Mouse (Mus musculus) heart, postnatal 0 days (tissue): ENCODE measurements around the gene Hrc. TPM values are rescaled to one million over a fixed set of nuclear protein-coding genes. Genes with fewer than 3 reads are reported as not detected.

Experiments used
- ATAC-seq: fragments of 200-750 bp; cut with Nextera tagmentation; 2 replicates; pipeline ENCODE4 v1.8.0; 2017; ENCODE audit warnings: low read depth, moderate number of reproducible peaks, moderate library complexity; ENCODE audit not compliant: insufficient read depth
- DNase-seq: peaks from one replicate; pipeline ENCODE4 v3.0.0-alpha.2; 2016; ENCODE audit warnings: low spot score
- H3K27ac ChIP-seq: fragments of 300-500 bp; sonication (generic); 2 replicates; pipeline ENCODE4 v1.5.1; 2014; ENCODE audit warnings: low read depth, mild to moderate bottlenecking
- H3K27me3 ChIP-seq: fragments of 300-500 bp; sonication (generic); 2 replicates; pipeline ENCODE4 v1.6.1; 2014; ENCODE audit warnings: low read length, mixed read lengths; ENCODE audit not compliant: control insufficient read depth, insufficient read depth
- H3K36me3 ChIP-seq: fragments of 300-500 bp; sonication (generic); replicated peaks from 2 replicates; pipeline ENCODE4 v1.6.1; 2014; ENCODE audit warnings: low read length, mixed read lengths; ENCODE audit not compliant: control insufficient read depth, insufficient read depth
- H3K4me1 ChIP-seq: fragments of 300-500 bp; sonication (generic); 2 replicates; pipeline ENCODE4 v1.6.1; 2014; ENCODE audit warnings: antibody characterized with exemption; ENCODE audit not compliant: control insufficient read depth, insufficient read depth
- H3K4me2 ChIP-seq: fragments of 300-500 bp; sonication (generic); 2 replicates; pipeline ENCODE4 v1.6.1; 2014; ENCODE audit warnings: low read depth, mild to moderate bottlenecking, low read length, moderate library complexity
- H3K4me3 ChIP-seq: fragments of 300-500 bp; sonication (generic); 2 replicates; pipeline ENCODE4 v1.5.1; 2014; ENCODE audit warnings: low read depth, low read length
- H3K9ac ChIP-seq: fragments of 300-500 bp; sonication (generic); replicated peaks from 2 replicates; pipeline ENCODE4 v1.6.1; 2014; ENCODE audit warnings: low read depth, low read length, mixed read lengths
- H3K9me3 ChIP-seq: fragments of 300-500 bp; sonication (generic); replicated peaks from 2 replicates; pipeline ENCODE4 v1.6.1; 2016; ENCODE audit warnings: low read length; ENCODE audit not compliant: control insufficient read depth
- CTCF ChIP-seq: IDR thresholded peaks from 2 replicates; pipeline ENCODE4 v1.5.1; 2016; ENCODE audit warnings: antibody characterized with exemption, control low read depth, low read depth
- EP300 ChIP-seq: IDR thresholded peaks from 2 replicates; pipeline ENCODE4 v1.6.1; 2016; ENCODE audit warnings: antibody characterized with exemption, low read depth
- WGBS: fragments of 180-500 bp; shearing (Covaris S2); extraction: QIAGEN DNeasy Blood & Tissue Kit; methylation state at CpG from one replicate; pipeline ENCODE4 v1.1.7; 2014; 5-methylcytosine and 5-hydroxymethylcytosine counted together
- polyA plus RNA-seq: library from polyadenylated mRNA; unstranded; fragments of >200 nt; fragmentation: Nextera tagmentation; extraction: Ambion mirVana; gene quantifications from 2 replicates; pipeline ENCODE4 v1.2.1, GENCODE M21; 2015
- total RNA-seq: library from RNA; depleted of rRNA; stranded (reverse); fragments of >200 nt; gene quantifications from 2 replicates; pipeline ENCODE4 v1.2.3, GENCODE M21; 2014; ENCODE audit warnings: low replicate concordance; rRNA removed

The Hrc gene
- 38.8 and 39.7 TPM in 2 replicates for total RNA-seq
- polyA plus RNA-seq: 43.8 and 45.9 TPM in 2 replicates

DNA sequence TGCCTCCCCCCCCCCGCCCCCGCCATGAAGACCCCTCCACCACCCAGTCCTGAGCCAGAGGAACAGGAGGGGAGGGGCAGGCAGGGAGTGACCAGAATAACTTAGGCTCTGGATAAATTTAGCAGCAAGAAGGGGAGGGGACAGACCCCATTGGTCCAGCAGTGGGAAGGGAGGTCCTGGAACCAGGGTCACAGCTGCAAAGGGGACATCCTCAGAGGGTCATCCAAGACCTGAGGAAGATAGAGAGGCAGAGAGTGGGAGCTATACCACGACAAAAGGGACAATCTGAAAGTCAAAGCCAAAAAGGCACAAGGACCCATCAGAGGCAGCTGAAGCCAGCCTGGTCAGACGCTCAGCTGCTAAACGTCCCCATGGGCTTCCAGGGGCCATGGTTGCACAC is at the start of gene Hrc:
Gene Hrc, plus strand, starts transcription at position 235 of the 400 bp plus-strand sequence.
- peak; percentile 81 for DNase-seq
- Histone ChIP-seq H3K36me3 (no peaks in the 10 kb centered on the region), H3K4me3 (peak within 1 kb of the TSS; percentile 65; the same call in 1 of the 2 replicates), H3K4me2 (peak within 1 kb of the TSS; percentile 81), H3K27ac (peak within 1 kb of the TSS; percentile 88), H3K4me1 (peaks cover 38% of the 10 kb centered on the region), H3K9me3 (no peaks in the 10 kb centered on the region), H3K27me3 (no peaks in the 10 kb centered on the region; the same call in 1 of the 2 replicates), H3K9ac (0 out of 2 replicates have a peak within 1 kb of the TSS, but pooled peaks have one; percentile 4)
- peak; percentile 63 for ATAC-seq
- WGBS: 10% methylated on average over 5 of the region's 5 CpGs
- no peak for TF ChIP-seq EP300

DNA sequence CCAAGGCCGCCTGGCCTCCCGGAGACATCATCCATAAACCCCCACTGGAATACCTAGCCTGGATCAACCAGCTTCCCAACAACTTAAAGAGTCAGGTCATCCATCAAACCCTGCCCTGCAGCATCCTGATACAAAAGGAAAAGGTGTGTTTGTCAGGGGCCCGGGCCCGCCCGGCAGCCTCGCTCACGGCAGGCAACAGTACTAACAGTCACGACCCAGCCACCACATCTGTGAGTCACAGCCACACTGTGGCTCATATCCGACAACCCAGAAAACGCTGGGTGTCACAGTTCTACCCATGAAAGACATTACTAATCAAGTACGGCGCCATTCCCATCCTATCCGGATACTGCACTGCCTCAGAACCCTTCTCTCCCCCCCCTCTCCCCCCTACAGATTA is 48.6 kb upstream of the Hrc start:
- Histone ChIP-seq H3K36me3 (no peaks in the 10 kb centered on the region), H3K9ac (no peak overlapping the region), H3K4me2 (no peak overlapping the region), H3K27ac (no peak overlapping the region), H3K4me3 (no peak overlapping the region), H3K27me3 (no peaks in the 10 kb centered on the region), H3K9me3 (no peaks in the 10 kb centered on the region), H3K4me1 (no peaks in the 10 kb centered on the region)
- no peak for TF ChIP-seq CTCF
- no peak for TF ChIP-seq EP300
- WGBS: 87% methylated on average over 13 of the region's 13 CpGs
- DNase-seq (no peak), ATAC-seq (no peak)

DNA sequence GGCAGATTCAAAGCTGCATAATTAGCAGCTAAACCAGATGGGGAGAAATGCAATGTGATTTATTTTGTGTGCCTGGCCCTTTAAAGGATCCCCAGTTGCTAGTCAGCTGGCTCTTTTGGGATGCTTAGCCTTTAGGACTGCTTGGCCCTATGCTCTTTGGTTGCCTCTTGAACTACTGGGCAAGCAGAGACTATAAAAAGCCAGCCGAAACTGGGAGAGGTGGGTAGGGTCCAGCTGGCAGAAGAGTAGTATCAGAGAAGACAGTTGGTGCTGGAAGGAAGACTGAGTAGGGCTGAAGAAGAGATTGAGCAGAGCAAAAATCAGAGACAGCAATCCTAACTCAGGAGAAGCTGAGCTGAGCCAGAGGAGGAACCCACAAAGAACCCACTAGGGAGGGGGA is 38.5 kb upstream of the Hrc start:
- Histone ChIP-seq H3K4me2 (no peak overlapping the region), H3K9ac (no peak overlapping the region), H3K9me3 (no peaks in the 10 kb centered on the region), H3K27me3 (no peaks in the 10 kb centered on the region), H3K27ac (no peak overlapping the region), H3K36me3 (no peaks in the 10 kb centered on the region), H3K4me3 (no peak overlapping the region), H3K4me1 (no peaks in the 10 kb centered on the region)
- no peak for DNase-seq
- no peak for ATAC-seq
- 79% methylated on average over 1 of the region's 1 CpGs for WGBS
- TF ChIP-seq EP300 (no peak), CTCF (no peak)

DNA sequence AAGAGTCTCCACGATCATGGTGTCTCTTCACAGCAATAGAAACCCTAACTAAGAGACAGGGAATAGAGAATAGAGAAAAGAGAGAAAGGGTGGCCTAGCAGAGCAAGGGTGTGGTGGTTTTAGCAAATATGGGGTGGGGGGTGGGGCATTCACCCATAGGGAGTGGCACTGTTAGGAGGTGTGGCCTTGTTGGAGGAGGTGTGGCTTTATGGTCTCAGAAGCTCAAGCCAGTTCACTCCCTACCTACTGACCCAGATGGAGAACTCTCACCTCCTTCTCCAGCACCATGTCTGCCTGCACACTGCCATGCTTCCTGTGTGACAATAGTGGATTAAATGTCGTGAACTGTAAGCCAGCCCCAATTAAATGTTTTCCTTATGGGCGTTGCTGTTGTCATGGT is 37.5 kb upstream of the Hrc start:
- Histone ChIP-seq H3K9ac (no peak overlapping the region), H3K27me3 (no peaks in the 10 kb centered on the region), H3K36me3 (peaks cover 7% of the 10 kb centered on the region; the same call in 1 of the 2 replicates), H3K4me1 (no peaks in the 10 kb centered on the region), H3K27ac (no peak overlapping the region), H3K4me2 (no peak overlapping the region), H3K4me3 (no peak overlapping the region), H3K9me3 (no peaks in the 10 kb centered on the region)
- WGBS: 43% methylated on average over 3 of the region's 3 CpGs
- DNase-seq (no peak), ATAC-seq (no peak)
- TF ChIP-seq CTCF: no peak
- TF ChIP-seq EP300: no peak

DNA sequence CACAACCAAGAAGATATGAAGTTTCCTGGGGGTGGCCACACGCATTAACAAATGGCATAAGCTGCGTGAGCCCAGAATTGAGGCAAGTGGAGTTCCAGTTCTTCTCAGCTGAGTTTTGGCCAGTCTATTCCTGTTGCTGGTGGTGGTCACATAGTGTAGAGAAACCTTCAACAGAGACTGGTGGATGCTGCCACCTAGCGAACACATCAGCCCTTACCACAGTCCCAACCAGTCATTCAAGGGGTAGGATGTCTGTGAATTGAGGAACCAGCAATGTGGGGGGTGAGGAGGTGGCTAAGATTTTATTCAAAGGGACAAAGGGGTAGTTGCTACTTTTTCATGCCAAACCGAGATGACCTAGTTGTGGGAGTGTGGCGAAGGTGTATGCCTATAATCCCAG is 35.3 kb upstream of the Hrc start:
- ATAC-seq (peak; percentile 88), DNase-seq (peak; percentile 68)
- Histone ChIP-seq H3K27ac (no peak overlapping the region), H3K4me1 (no peaks in the 10 kb centered on the region), H3K9me3 (no peaks in the 10 kb centered on the region), H3K4me3 (no peak overlapping the region), H3K36me3 (peaks cover 28% of the 10 kb centered on the region), H3K4me2 (no peak overlapping the region), H3K27me3 (no peaks in the 10 kb centered on the region), H3K9ac (no peak overlapping the region)
- WGBS: 7% methylated on average over 5 of the region's 5 CpGs
- no peak for TF ChIP-seq EP300
- TF ChIP-seq CTCF: peak; percentile 82

DNA sequence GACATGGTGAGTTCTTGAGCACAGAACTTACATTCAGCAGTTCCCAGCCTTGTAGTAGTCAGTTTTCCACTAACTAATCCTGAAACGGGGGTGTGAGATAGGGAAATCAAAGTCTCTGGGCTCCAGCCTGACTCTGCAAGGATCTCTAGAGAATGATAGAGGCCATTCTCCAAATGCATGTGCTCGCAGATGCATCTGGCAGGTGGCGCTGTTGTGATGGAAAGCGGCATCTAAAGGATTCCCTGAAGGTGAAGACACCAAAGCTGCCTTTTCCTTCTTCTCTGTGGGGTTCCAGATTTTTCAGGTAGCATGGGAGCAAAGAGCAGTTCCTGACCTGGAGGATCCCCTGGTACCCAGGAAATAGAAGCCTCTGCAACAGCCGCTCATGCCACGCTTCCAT is 34.8 kb upstream of the Hrc start:
- TF ChIP-seq CTCF: peak; percentile 70
- TF ChIP-seq EP300: no peak
- Histone ChIP-seq H3K4me2 (no peak overlapping the region), H3K9me3 (no peaks in the 10 kb centered on the region), H3K27ac (no peak overlapping the region), H3K4me1 (no peaks in the 10 kb centered on the region), H3K4me3 (no peak overlapping the region), H3K36me3 (peaks cover 31% of the 10 kb centered on the region), H3K27me3 (no peaks in the 10 kb centered on the region), H3K9ac (no peak overlapping the region)
- 20% methylated on average over 6 of the region's 6 CpGs for WGBS
- peak; percentile 68 for ATAC-seq
- DNase-seq: peak; percentile 56
